Mouse (Mus musculus): ENCODE measurements around the gene Ikzf2. TPM values are rescaled to one million over a fixed set of nuclear protein-coding genes. Genes with fewer than 3 reads are reported as not detected.

Gene Ikzf2
- polyA plus RNA-seq (2012; ENCODE audit: low replicate concordance) = 1.1 and 3.9 TPM in 2 replicates

GRCm38 (mm10) chr1:69687076-69687991 is at the start of gene Ikzf2:
Ikzf2 (minus strand) TSS chr1:69687245.

Other genes starting within 250 kb of the Ikzf2 start
- gene Spag16, start 139.7 kb upstream of the Ikzf2 start, polyA plus RNA-seq (2012; ENCODE audit: low replicate concordance) = not detected in 2 replicates